Mouse (Mus musculus) hindlimb bud, embryonic 11.5 days (tissue): Measurements from ENCODE around the gene Ctdsp1.

Experiments used
- DNase-seq: peaks from one replicate; pipeline ENCODE4 v3.0.0-alpha.2; 2012; ENCODE audit warnings: low read depth, low spot score; ENCODE audit errors: extremely low spot score

The Ctdsp1 gene

GRCm38 (mm10) chr1:74376396-74376795, 14.9 kb upstream of the Ctdsp1 start:
- no peak for DNase-seq

GRCm38 (mm10) chr1:74379058-74379504, 12.2 kb upstream of the Ctdsp1 start:
- no peak for DNase-seq

- no peak for DNase-seq
Measured at GRCm38 (mm10) chr1:74380484-74380883, 10.8 kb upstream of the Ctdsp1 start.

- no peak for DNase-seq
Measured at GRCm38 (mm10) chr1:74381588-74382021, 9.7 kb upstream of the Ctdsp1 start.

- DNase-seq: no peak
Measured at GRCm38 (mm10) chr1:74383385-74383784, 7.9 kb upstream of the Ctdsp1 start.

- no peak for DNase-seq
Measured at GRCm38 (mm10) chr1:74384525-74384924, 6.8 kb upstream of the Ctdsp1 start.

- no peak for DNase-seq
Measured at GRCm38 (mm10) chr1:74385064-74385463, 6.2 kb upstream of the Ctdsp1 start.

- no peak for DNase-seq
Measured at GRCm38 (mm10) chr1:74385531-74385930, 5.8 kb upstream of the Ctdsp1 start.

GRCm38 (mm10) chr1:74386363-74386713, 5.0 kb upstream of the Ctdsp1 start:
- DNase-seq: no peak

- DNase-seq: peak; percentile 93
Measured at GRCm38 (mm10) chr1:74386714-74387385, 4.5 kb upstream of the Ctdsp1 start.

GRCm38 (mm10) chr1:74387386-74387988, 3.8 kb upstream of the Ctdsp1 start:
- no peak for DNase-seq

GRCm38 (mm10) chr1:74388398-74388920, 2.9 kb upstream of the Ctdsp1 start:
- no peak for DNase-seq

- no peak for DNase-seq
Measured at GRCm38 (mm10) chr1:74389831-74390286, 1.4 kb upstream of the Ctdsp1 start.

- DNase-seq: peak; percentile 28
Measured at GRCm38 (mm10) chr1:74390287-74390906, 912 bp upstream of the Ctdsp1 start.

- no peak for DNase-seq
Measured at GRCm38 (mm10) chr1:74391844-74392441, 634 bp downstream of the Ctdsp1 start.

GRCm38 (mm10) chr1:74392446-74392994, 1.2 kb downstream of the Ctdsp1 start:
- DNase-seq: no peak

- no peak for DNase-seq
Measured at GRCm38 (mm10) chr1:74393010-74393409, 1.7 kb downstream of the Ctdsp1 start.

- DNase-seq: no peak
Measured at GRCm38 (mm10) chr1:74393697-74394096, 2.4 kb downstream of the Ctdsp1 start.

- DNase-seq: no peak
Measured at GRCm38 (mm10) chr1:74394311-74394710, 3.0 kb downstream of the Ctdsp1 start.

- DNase-seq: no peak
Measured at GRCm38 (mm10) chr1:74394858-74395257, 3.5 kb downstream of the Ctdsp1 start.

- no peak for DNase-seq
Measured at GRCm38 (mm10) chr1:74395290-74395689, 4.0 kb downstream of the Ctdsp1 start.
